Mouse (Mus musculus) midbrain, embryonic 12.5 days (tissue): ENCODE measurements around the gene Gm9376. TPM values are rescaled to one million over a fixed set of nuclear protein-coding genes. Genes with fewer than 3 reads are reported as not detected.
A peak's percentile ranks its signal among the peaks of the same experiment; 100 is the strongest.

Experiments
- ATAC-seq: fragments of 200-750 bp; cut with Nextera tagmentation; 2 replicates; pipeline ENCODE4 v1.8.0; 2017; ENCODE audit warnings: low read depth, moderate TSS enrichment, moderate library complexity; ENCODE audit not compliant: low FRiP score
- H3K27ac ChIP-seq: fragments of 300-500 bp; sonication (generic); replicated peaks from 2 replicates; pipeline ENCODE4 v1.5.1; 2016; ENCODE audit warnings: mild to moderate bottlenecking
- H3K27me3 ChIP-seq: fragments of 300-500 bp; sonication (generic); 2 replicates; pipeline ENCODE4 v1.6.1; 2016; ENCODE audit warnings: mild to moderate bottlenecking
- H3K36me3 ChIP-seq: fragments of 300-500 bp; sonication (generic); 2 replicates; pipeline ENCODE4 v1.6.1; 2016
- H3K4me1 ChIP-seq: fragments of 300-500 bp; sonication (generic); 2 replicates; pipeline ENCODE4 v1.6.1; 2016
- H3K4me2 ChIP-seq: fragments of 300-500 bp; sonication (generic); replicated peaks from 2 replicates; pipeline ENCODE4 v1.6.1; 2016; ENCODE audit warnings: mild to moderate bottlenecking, moderate library complexity
- H3K4me3 ChIP-seq: fragments of 300-500 bp; sonication (generic); 2 replicates; pipeline ENCODE4 v1.5.1; 2016; ENCODE audit warnings: mild to moderate bottlenecking
- H3K9ac ChIP-seq: fragments of 300-500 bp; sonication (generic); replicated peaks from 2 replicates; pipeline ENCODE4 v1.6.1; 2016; ENCODE audit warnings: mild to moderate bottlenecking, moderate library complexity
- H3K9me3 ChIP-seq: fragments of 300-500 bp; sonication (generic); 2 replicates; pipeline ENCODE4 v1.6.1; 2016; ENCODE audit warnings: mild to moderate bottlenecking
- WGBS: fragments of 180-500 bp; shearing (Covaris S2); methylation state at CpG from one replicate; pipeline ENCODE4 v1.1.7; 2016; 5-methylcytosine and 5-hydroxymethylcytosine counted together
- polyA plus RNA-seq: library from polyadenylated mRNA; unstranded; fragments of >200 nt; fragmentation: Nextera tagmentation; extraction: Ambion mirVana; gene quantifications from 2 replicates; pipeline ENCODE4 v1.2.1, GENCODE M21; 2016

Gene Gm9376
- polyA plus RNA-seq, 1 experiment from 2014 or later, result not detected

DNA sequence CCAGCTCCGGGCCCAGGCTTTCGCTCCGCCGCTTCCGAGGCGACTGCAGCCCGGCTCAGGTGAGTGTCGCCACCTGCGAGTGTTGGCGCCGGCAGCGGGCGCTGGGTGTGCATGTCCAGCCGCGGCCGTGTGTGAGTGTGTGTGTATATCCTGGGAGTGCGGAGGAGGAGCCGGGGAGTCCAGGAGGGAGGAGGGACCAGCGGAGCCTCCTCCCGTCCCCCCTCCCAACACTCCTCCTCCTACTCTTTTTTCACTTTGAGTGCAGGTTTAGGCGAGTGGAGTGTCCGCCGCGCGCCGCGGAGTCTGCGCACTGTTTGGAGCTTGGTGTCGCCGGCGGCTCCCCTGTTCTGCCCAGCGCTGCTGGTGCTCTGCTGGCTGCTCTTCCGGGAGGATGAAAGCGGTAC is 29.9 kb upstream of the Gm9376 start, which contains the start of gene Sox21:
Gene Sox21, minus strand, starts transcription at position 145 of the 404 bp plus-strand sequence.
- peak; percentile 84 for ATAC-seq
- H3K27ac ChIP-seq, result peak within 1 kb of the TSS; percentile 93
- peaks cover 42% of the 10 kb centered on the region for H3K27me3 ChIP-seq
- H3K9me3 ChIP-seq, result no peaks in the 10 kb centered on the region
- peak within 1 kb of the TSS; percentile 69 for H3K4me2 ChIP-seq
- H3K9ac ChIP-seq, result peak within 1 kb of the TSS; percentile 92
- peak within 1 kb of the TSS; percentile 84 for H3K4me3 ChIP-seq
- H3K36me3 ChIP-seq, result peaks cover 10% of the 10 kb centered on the region
- H3K4me1 ChIP-seq, result peaks cover 28% of the 10 kb centered on the region
- WGBS, result under 1% methylated on average over 31 of the region's 34 CpGs

DNA sequence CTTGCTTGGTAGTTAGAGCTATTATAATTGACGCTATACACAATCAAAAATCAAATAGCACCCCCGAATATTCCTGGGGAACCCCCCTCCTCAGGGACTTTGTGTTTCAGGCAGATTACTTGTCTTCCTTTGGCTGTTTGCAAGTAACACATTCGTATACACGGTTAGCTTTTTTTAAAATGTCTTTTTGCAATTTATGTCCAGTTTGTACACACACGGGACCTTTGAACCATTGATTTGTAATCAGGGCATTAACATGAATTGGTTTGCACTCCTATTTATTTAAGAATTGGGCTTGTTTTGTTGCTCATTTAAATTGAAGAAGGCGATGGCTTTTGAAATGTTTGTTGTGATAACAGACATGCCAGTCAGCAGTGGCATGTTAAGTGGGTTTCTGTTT is 29.0 kb upstream of the Gm9376 start:
- Histone ChIP-seq H3K27me3 (peaks cover 42% of the 10 kb centered on the region), H3K4me1 (peaks cover 22% of the 10 kb centered on the region), H3K4me3 (peak overlapping the region; percentile 84), H3K36me3 (peaks cover 10% of the 10 kb centered on the region), H3K9me3 (peaks cover 3% of the 10 kb centered on the region), H3K4me2 (peak overlapping the region; percentile 69), H3K9ac (peak overlapping the region; percentile 92), H3K27ac (no peak overlapping the region)
- WGBS, result 5% methylated on average over 6 of the region's 6 CpGs
- ATAC-seq, result no peak

DNA sequence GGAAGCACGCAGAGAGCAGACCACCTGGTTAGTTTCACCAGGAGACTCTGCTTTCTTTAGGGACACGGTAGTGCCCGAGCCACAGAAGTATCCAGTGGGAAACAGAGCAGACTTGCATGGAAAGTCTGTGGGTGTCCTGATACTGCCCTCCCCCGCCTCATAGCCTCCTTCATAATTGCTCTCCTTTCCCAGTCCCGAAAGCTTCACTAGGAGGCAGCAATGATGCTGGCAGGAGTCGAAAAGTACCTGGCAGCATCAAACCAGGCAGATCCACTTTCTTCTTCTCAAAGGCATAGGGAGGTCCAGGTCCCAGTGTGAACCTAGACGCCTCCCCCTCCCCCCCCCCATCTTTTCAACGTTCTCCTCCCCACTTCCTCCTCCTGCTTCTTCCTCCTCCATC is 27.4 kb upstream of the Gm9376 start:
- ATAC-seq, result no peak
- H3K27me3 ChIP-seq, result peaks cover 35% of the 10 kb centered on the region
- H3K4me3 ChIP-seq, result peak overlapping the region; percentile 7; the same call in 1 of the 2 replicates
- whole genome bisulfite sequencing, result 15% methylated on average over 7 of the region's 8 CpGs
- H3K4me2 ChIP-seq, result peak overlapping the region; percentile 42
- no peak overlapping the region for H3K9ac ChIP-seq
- no peak overlapping the region for H3K27ac ChIP-seq
- peaks cover 18% of the 10 kb centered on the region for H3K9me3 ChIP-seq
- H3K36me3 ChIP-seq, result peaks cover 19% of the 10 kb centered on the region
- peaks cover 22% of the 10 kb centered on the region for H3K4me1 ChIP-seq

DNA sequence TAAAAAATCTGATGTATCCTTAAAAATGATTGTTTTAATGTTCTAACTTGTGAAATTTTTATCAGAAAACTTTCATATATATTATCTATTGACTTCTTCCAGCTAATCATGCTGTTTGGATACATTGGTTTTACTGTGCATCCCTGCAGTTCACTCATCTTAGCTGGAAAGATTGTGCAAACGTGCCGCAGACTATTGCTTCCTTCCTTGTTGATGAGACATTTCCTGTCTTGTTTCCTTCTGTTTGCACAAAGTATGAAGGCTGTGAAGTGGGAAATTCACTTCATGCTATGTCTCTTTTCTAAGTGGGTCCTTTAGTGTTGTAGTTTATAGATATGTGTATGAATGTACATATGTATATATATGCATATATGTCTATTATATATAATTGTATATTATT is 25.3 kb upstream of the Gm9376 start:
- Histone ChIP-seq H3K36me3 (peaks cover 9% of the 10 kb centered on the region; the same call in 1 of the 2 replicates), H3K9ac (no peak overlapping the region), H3K4me3 (no peak overlapping the region), H3K27me3 (peaks cover 24% of the 10 kb centered on the region), H3K4me1 (peaks cover 10% of the 10 kb centered on the region), H3K4me2 (no peak overlapping the region), H3K9me3 (peaks cover 20% of the 10 kb centered on the region), H3K27ac (no peak overlapping the region)
- no peak for ATAC-seq
- WGBS, result 84% methylated on average over 2 of the region's 2 CpGs

- Histone ChIP-seq H3K27ac (no peak overlapping the region), H3K4me3 (no peak overlapping the region), H3K9me3 (no peaks in the 10 kb centered on the region), H3K9ac (no peak overlapping the region), H3K4me2 (no peak overlapping the region), H3K4me1 (no peaks in the 10 kb centered on the region), H3K27me3 (no peaks in the 10 kb centered on the region), H3K36me3 (no peaks in the 10 kb centered on the region)
- no peak for ATAC-seq
- WGBS, result 85% methylated on average over 6 of the region's 6 CpGs
These were observed 13.4 kb upstream of the Gm9376 start for GRCm38 (mm10) chr14:118253381-118253780.

DNA sequence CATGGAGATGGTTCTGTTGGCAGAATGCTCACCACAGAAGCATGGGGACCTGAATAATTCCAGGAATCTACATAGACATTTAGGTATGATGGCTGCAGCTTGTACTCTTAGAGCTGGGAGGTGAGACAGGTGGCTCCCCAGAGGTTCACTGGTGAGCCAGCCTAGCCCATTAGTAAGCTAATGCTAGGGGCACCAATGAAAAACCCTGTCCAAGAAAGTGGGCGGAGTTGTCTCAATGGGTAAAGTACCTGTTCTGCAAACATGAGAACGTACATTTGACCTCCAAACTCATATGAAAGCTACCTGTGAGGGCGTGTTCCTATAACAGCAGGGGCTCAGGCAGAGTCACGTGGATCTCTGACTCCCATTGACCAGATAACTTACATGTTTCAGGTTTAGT is 2.1 kb downstream of the Gm9376 start:
- H3K36me3 ChIP-seq, result no peaks in the 10 kb centered on the region
- no peak overlapping the region for H3K4me2 ChIP-seq
- H3K9ac ChIP-seq, result no peak overlapping the region
- H3K4me1 ChIP-seq, result no peaks in the 10 kb centered on the region
- no peaks in the 10 kb centered on the region for H3K27me3 ChIP-seq
- WGBS, result 92% methylated on average over 4 of the region's 4 CpGs
- H3K4me3 ChIP-seq, result no peak overlapping the region
- no peak overlapping the region for H3K27ac ChIP-seq
- H3K9me3 ChIP-seq, result no peaks in the 10 kb centered on the region
- ATAC-seq, result no peak

DNA sequence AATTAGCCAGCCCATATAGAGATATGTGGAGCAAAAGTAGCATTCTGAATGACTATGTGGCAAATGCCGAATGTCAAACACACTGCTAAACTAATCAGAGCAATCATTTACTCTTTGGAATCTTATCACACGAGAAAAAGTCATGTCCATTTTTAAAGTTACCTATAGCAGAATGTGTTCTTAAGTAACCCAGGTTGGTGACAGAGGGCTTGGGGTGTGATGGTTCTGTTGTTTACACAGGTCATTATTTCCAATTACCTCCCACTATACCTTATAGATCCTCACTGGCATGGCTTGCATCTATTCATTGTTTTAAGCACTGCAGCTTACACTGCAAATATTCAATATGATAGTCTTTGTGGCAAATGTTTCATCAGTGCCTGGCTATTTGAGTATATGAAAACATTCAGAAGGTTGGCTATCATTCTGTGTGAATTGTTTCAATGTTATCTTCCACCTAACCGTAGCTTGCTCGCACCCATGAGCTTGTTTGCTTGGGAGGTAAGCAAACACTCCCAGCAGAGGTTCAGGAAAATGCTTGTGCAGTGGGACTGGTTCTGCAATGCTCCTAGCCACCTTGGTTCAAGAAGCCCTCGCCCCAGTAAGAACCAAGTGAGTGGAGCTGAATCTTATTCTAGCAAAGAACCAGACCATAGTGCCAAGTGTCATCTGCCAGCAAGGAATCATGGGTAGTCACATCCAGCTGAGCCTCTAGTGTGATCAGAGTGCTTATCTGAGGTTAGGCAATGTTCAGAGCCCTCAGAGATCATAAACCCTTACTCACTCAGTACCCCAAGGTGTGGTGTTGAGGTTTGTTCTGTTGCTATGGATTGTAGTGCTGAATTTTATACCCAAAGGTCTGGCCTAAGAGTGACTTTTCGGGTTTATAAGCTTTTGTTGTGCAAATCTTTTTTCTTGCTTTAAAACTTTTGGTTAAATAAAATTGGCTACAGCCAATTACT is 6.1 kb downstream of the Gm9376 start:
- Histone ChIP-seq H3K9me3 (no peaks in the 10 kb centered on the region), H3K27ac (no peak overlapping the region), H3K4me2 (no peak overlapping the region), H3K9ac (no peak overlapping the region), H3K4me3 (no peak overlapping the region), H3K36me3 (no peaks in the 10 kb centered on the region), H3K4me1 (no peaks in the 10 kb centered on the region), H3K27me3 (no peaks in the 10 kb centered on the region)
- no peak for ATAC-seq
- 82% methylated on average over 6 of the region's 6 CpGs for WGBS

GRCm38 (mm10) chr14:118277704-118278498 is 11.1 kb downstream of the Gm9376 start:
- H3K4me2 ChIP-seq, result no peak overlapping the region
- no peak overlapping the region for H3K4me3 ChIP-seq
- H3K9me3 ChIP-seq, result peaks cover 7% of the 10 kb centered on the region; the same call in 1 of the 2 replicates
- H3K9ac ChIP-seq, result no peak overlapping the region
- no peaks in the 10 kb centered on the region for H3K4me1 ChIP-seq
- no peak for ATAC-seq
- no peaks in the 10 kb centered on the region for H3K36me3 ChIP-seq
- no peak overlapping the region for H3K27ac ChIP-seq
- 90% methylated on average over 7 of the region's 7 CpGs for WGBS
- H3K27me3 ChIP-seq, result no peaks in the 10 kb centered on the region

GRCm38 (mm10) chr14:118282272-118282671 is 15.5 kb downstream of the Gm9376 start:
- no peak overlapping the region for H3K27ac ChIP-seq
- H3K36me3 ChIP-seq, result no peaks in the 10 kb centered on the region
- no peaks in the 10 kb centered on the region; the same call in 1 of the 2 replicates for H3K27me3 ChIP-seq
- no peak for ATAC-seq
- H3K4me3 ChIP-seq, result no peak overlapping the region
- H3K4me2 ChIP-seq, result no peak overlapping the region
- 83% methylated on average over 3 of the region's 3 CpGs for WGBS
- H3K9ac ChIP-seq, result no peak overlapping the region
- peaks cover 7% of the 10 kb centered on the region; the same call in 1 of the 2 replicates for H3K9me3 ChIP-seq
- no peaks in the 10 kb centered on the region for H3K4me1 ChIP-seq

DNA sequence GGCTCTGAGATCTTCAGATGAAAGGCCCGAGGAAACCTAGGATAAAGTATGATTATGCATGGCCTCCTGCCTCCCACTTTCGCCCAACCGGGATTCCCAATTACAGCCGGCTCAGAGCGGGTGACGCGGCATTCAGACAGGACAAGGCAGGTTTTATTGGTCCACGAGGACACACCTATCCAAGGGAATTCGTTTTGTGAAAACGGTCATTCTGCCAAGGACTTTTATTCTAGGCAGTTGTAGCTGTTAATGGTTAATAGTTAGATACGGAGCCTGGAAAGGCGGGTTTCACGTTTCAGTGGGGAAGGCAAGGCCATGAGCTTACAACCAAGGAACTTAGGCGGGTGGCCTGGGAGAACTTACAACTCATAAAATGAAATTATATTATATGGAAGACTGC is 16.2 kb downstream of the Gm9376 start:
- H3K27ac ChIP-seq, result no peak overlapping the region
- H3K36me3 ChIP-seq, result no peaks in the 10 kb centered on the region
- no peak overlapping the region for H3K4me2 ChIP-seq
- H3K4me3 ChIP-seq, result no peak overlapping the region
- ATAC-seq, result no peak
- 85% methylated on average over 14 of the region's 14 CpGs for WGBS
- H3K27me3 ChIP-seq, result no peaks in the 10 kb centered on the region; the same call in 1 of the 2 replicates
- no peaks in the 10 kb centered on the region for H3K4me1 ChIP-seq
- no peak overlapping the region for H3K9ac ChIP-seq
- H3K9me3 ChIP-seq, result peaks cover 7% of the 10 kb centered on the region; the same call in 1 of the 2 replicates

DNA sequence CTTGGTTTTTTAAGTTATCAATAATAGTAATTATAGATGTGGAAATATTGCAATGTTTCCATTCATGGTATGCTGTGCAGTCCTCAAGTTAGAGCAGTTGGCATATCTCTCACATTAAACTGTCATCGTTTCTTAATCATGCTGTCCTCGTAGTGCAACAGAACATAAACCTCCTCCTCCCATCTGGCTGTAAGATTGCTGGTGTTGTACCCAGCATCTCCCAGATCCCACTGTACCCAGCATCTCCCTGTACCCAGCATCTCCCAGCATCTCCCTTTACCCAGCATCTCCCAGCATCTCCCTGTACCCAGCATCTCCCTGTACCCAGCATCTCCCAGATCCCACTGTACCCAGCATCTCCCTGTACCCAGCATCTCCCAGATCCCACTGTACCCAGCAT is 19.3 kb downstream of the Gm9376 start:
- ATAC-seq, result no peak
- Histone ChIP-seq H3K4me1 (no peaks in the 10 kb centered on the region), H3K27me3 (no peaks in the 10 kb centered on the region; the same call in 1 of the 2 replicates), H3K27ac (no peak overlapping the region), H3K4me2 (no peak overlapping the region), H3K4me3 (no peak overlapping the region), H3K9ac (no peak overlapping the region), H3K36me3 (no peaks in the 10 kb centered on the region), H3K9me3 (no peaks in the 10 kb centered on the region)
- 96% methylated on average over 2 of the region's 2 CpGs for WGBS

DNA sequence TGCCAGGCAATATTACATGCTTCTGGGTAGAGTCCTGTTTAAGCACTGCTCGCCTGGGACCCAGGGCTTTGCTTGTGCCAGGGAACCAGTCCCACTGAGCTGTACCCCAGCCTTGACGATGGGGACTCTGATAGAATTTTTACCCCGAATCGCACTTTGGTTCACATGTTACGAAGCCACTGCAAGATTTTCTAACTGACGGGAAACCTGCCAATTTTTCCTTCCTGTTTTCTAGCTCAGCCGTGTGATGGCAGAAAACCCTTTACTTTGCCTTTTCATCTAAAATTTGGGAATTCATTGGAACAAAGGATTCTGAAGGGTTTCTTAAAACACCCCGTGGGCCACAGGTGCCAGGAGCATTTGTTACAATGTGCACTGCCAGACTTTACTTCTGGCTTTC is 22.4 kb downstream of the Gm9376 start:
- H3K9me3 ChIP-seq, result no peaks in the 10 kb centered on the region
- H3K27ac ChIP-seq, result no peak overlapping the region
- no peaks in the 10 kb centered on the region for H3K36me3 ChIP-seq
- H3K4me2 ChIP-seq, result no peak overlapping the region
- no peak overlapping the region for H3K4me3 ChIP-seq
- no peak overlapping the region for H3K9ac ChIP-seq
- no peaks in the 10 kb centered on the region; the same call in 1 of the 2 replicates for H3K27me3 ChIP-seq
- no peak for ATAC-seq
- H3K4me1 ChIP-seq, result no peaks in the 10 kb centered on the region
- WGBS, result 92% methylated on average over 8 of the region's 8 CpGs
